Mouse (Mus musculus) neural tube, embryonic 14.5 days (tissue): Measurements from ENCODE around the gene Foxo6. TPM values are rescaled to one million over a fixed set of nuclear protein-coding genes. Genes with fewer than 3 reads are reported as not detected.

Experiments
- ATAC-seq: fragments of 200-750 bp; cut with Nextera tagmentation; 2 replicates; pipeline ENCODE4 v1.8.0; 2017; ENCODE audit warnings: low read depth, mild to moderate bottlenecking, moderate TSS enrichment, moderate library complexity
- H3K27ac ChIP-seq: fragments of 300-500 bp; sonication (generic); 2 replicates; pipeline ENCODE4 v1.5.1; 2014; ENCODE audit warnings: low read depth, mild to moderate bottlenecking, control low read depth, low read length, moderate library complexity, mixed read lengths
- H3K27me3 ChIP-seq: fragments of 300-500 bp; sonication (generic); 2 replicates; pipeline ENCODE4 v1.6.1; 2014; ENCODE audit warnings: low read length; ENCODE audit not compliant: control insufficient read depth, insufficient read depth
- H3K36me3 ChIP-seq: fragments of 300-500 bp; sonication (generic); 2 replicates; pipeline ENCODE4 v1.6.1; 2014; ENCODE audit warnings: low read length, mixed read lengths; ENCODE audit not compliant: control insufficient read depth, insufficient read depth
- H3K4me1 ChIP-seq: fragments of 300-500 bp; sonication (generic); 2 replicates; pipeline ENCODE4 v1.6.1; 2014; ENCODE audit warnings: low read length; ENCODE audit not compliant: control insufficient read depth, insufficient read depth
- H3K4me2 ChIP-seq: fragments of 300-500 bp; sonication (generic); 2 replicates; pipeline ENCODE4 v1.6.1; 2014; ENCODE audit warnings: mild to moderate bottlenecking, low read depth, low read length, control low read depth
- H3K4me3 ChIP-seq: fragments of 300-500 bp; sonication (generic); 2 replicates; pipeline ENCODE4 v1.5.1; 2014; ENCODE audit warnings: low read depth, low read length, control low read depth, mixed read lengths
- H3K9ac ChIP-seq: fragments of 300-500 bp; sonication (generic); replicated peaks from 2 replicates; pipeline ENCODE4 v1.6.1; 2014; ENCODE audit warnings: low read depth, mild to moderate bottlenecking, control low read depth, low read length, mixed read lengths
- H3K9me3 ChIP-seq: fragments of 300-500 bp; sonication (generic); 2 replicates; pipeline ENCODE4 v1.6.1; 2016; ENCODE audit warnings: low read length; ENCODE audit not compliant: control insufficient read depth
- WGBS: fragments of 180-500 bp; shearing (Covaris S2); extraction: QIAGEN DNeasy Blood & Tissue Kit; methylation state at CpG from one replicate; pipeline ENCODE4 v1.1.7; 2014; 5-methylcytosine and 5-hydroxymethylcytosine counted together
- polyA plus RNA-seq: library from polyadenylated mRNA; unstranded; fragments of >200 nt; fragmentation: Nextera tagmentation; extraction: Ambion mirVana; gene quantifications from 2 replicates; pipeline ENCODE4 v1.2.1, GENCODE M21; 2014

The Foxo6 gene
- polyA plus RNA-seq, 1 experiment from 2014 or later = 1.1 TPM

GRCm38 (mm10) chr4:120247412-120247811 is 39.7 kb downstream of the Foxo6 start:
- no peak overlapping the region for H3K9ac ChIP-seq
- no peaks in the 10 kb centered on the region for H3K36me3 ChIP-seq
- no peak overlapping the region for H3K4me2 ChIP-seq
- H3K9me3 ChIP-seq = no peaks in the 10 kb centered on the region
- peaks cover 39% of the 10 kb centered on the region for H3K4me1 ChIP-seq
- WGBS = 24% methylated on average over 5 of the region's 5 CpGs
- H3K27ac ChIP-seq = no peak overlapping the region
- H3K4me3 ChIP-seq = no peak overlapping the region
- ATAC-seq = no peak
- H3K27me3 ChIP-seq = no peaks in the 10 kb centered on the region

GRCm38 (mm10) chr4:120246086-120246485 is 41.1 kb downstream of the Foxo6 start:
- H3K9ac ChIP-seq = no peak overlapping the region
- ATAC-seq = no peak
- H3K9me3 ChIP-seq = no peaks in the 10 kb centered on the region
- peaks cover 36% of the 10 kb centered on the region for H3K4me1 ChIP-seq
- H3K36me3 ChIP-seq = no peaks in the 10 kb centered on the region
- 95% methylated on average over 6 of the region's 6 CpGs for WGBS
- H3K4me2 ChIP-seq = no peak overlapping the region
- no peaks in the 10 kb centered on the region for H3K27me3 ChIP-seq
- H3K27ac ChIP-seq = no peak overlapping the region
- H3K4me3 ChIP-seq = no peak overlapping the region

GRCm38 (mm10) chr4:120242783-120243262 is 44.3 kb downstream of the Foxo6 start:
- H3K4me1 ChIP-seq = peaks cover 20% of the 10 kb centered on the region
- peak overlapping the region; percentile 31 for H3K4me2 ChIP-seq
- peak; percentile 87 for ATAC-seq
- H3K9me3 ChIP-seq = no peaks in the 10 kb centered on the region
- H3K36me3 ChIP-seq = no peaks in the 10 kb centered on the region
- no peaks in the 10 kb centered on the region for H3K27me3 ChIP-seq
- H3K27ac ChIP-seq = peak overlapping the region; percentile 55
- H3K4me3 ChIP-seq = no peak overlapping the region
- under 1% methylated on average over 10 of the region's 10 CpGs for WGBS
- H3K9ac ChIP-seq = peak overlapping the region; percentile 35; the same call in 1 of the 2 replicates

- no peak overlapping the region for H3K4me3 ChIP-seq
- no peak for ATAC-seq
- H3K27me3 ChIP-seq = no peaks in the 10 kb centered on the region
- H3K27ac ChIP-seq = peak overlapping the region; percentile 18; the same call in 1 of the 2 replicates
- no peak overlapping the region for H3K4me2 ChIP-seq
- H3K9ac ChIP-seq = no peak overlapping the region
- peaks cover 20% of the 10 kb centered on the region for H3K4me1 ChIP-seq
- H3K36me3 ChIP-seq = no peaks in the 10 kb centered on the region
- WGBS = 60% methylated on average over 3 of the region's 3 CpGs
- no peaks in the 10 kb centered on the region for H3K9me3 ChIP-seq
Observed at GRCm38 (mm10) chr4:120241106-120241505, 46.0 kb downstream of the Foxo6 start.

- Histone ChIP-seq H3K4me3 (no peak overlapping the region), H3K4me2 (no peak overlapping the region), H3K27ac (no peak overlapping the region), H3K36me3 (no peaks in the 10 kb centered on the region), H3K9ac (no peak overlapping the region), H3K9me3 (no peaks in the 10 kb centered on the region), H3K4me1 (peaks cover 20% of the 10 kb centered on the region), H3K27me3 (no peaks in the 10 kb centered on the region)
- ATAC-seq = no peak
- WGBS = 59% methylated on average over 3 of the region's 3 CpGs
Observed at GRCm38 (mm10) chr4:120239419-120239818, 47.7 kb downstream of the Foxo6 start.

GRCm38 (mm10) chr4:120233243-120233642 is 53.9 kb downstream of the Foxo6 start:
- Histone ChIP-seq H3K4me2 (no peak overlapping the region), H3K9ac (no peak overlapping the region), H3K4me1 (no peaks in the 10 kb centered on the region), H3K9me3 (no peaks in the 10 kb centered on the region), H3K4me3 (no peak overlapping the region), H3K27ac (no peak overlapping the region), H3K27me3 (no peaks in the 10 kb centered on the region), H3K36me3 (no peaks in the 10 kb centered on the region)
- ATAC-seq = no peak
- WGBS = 76% methylated on average over 2 of the region's 2 CpGs

GRCm38 (mm10) chr4:120232541-120232940 is 54.6 kb downstream of the Foxo6 start:
- no peaks in the 10 kb centered on the region for H3K36me3 ChIP-seq

GRCm38 (mm10) chr4:120231982-120232381 is 55.2 kb downstream of the Foxo6 start:
- Histone ChIP-seq H3K9ac (no peak overlapping the region), H3K4me3 (no peak overlapping the region), H3K27me3 (no peaks in the 10 kb centered on the region), H3K4me2 (no peak overlapping the region), H3K9me3 (no peaks in the 10 kb centered on the region), H3K4me1 (no peaks in the 10 kb centered on the region), H3K27ac (no peak overlapping the region; the same call in 1 of the 2 replicates), H3K36me3 (no peaks in the 10 kb centered on the region)
- WGBS = 45% methylated on average over 4 of the region's 4 CpGs
- no peak for ATAC-seq

More at GRCm38 (mm10) chr4:120232541-120232940, 54.6 kb downstream of the Foxo6 start:
- no peaks in the 10 kb centered on the region for H3K9me3 ChIP-seq
- H3K27ac ChIP-seq = no peak overlapping the region; the same call in 1 of the 2 replicates
- no peak overlapping the region for H3K9ac ChIP-seq
- H3K4me3 ChIP-seq = no peak overlapping the region
- no peak for ATAC-seq
- H3K27me3 ChIP-seq = no peaks in the 10 kb centered on the region
- WGBS = 81% methylated on average over 2 of the region's 2 CpGs
- H3K4me1 ChIP-seq = no peaks in the 10 kb centered on the region
- H3K4me2 ChIP-seq = no peak overlapping the region

GRCm38 (mm10) chr4:120230256-120230649 is 56.9 kb downstream of the Foxo6 start:
- H3K27me3 ChIP-seq = no peaks in the 10 kb centered on the region
- no peaks in the 10 kb centered on the region for H3K9me3 ChIP-seq
- WGBS = 20% methylated on average over 6 of the region's 6 CpGs
- no peaks in the 10 kb centered on the region for H3K36me3 ChIP-seq
- H3K27ac ChIP-seq = no peak overlapping the region
- peak; percentile 50; the same call in 1 of the 2 replicates for ATAC-seq
- H3K4me2 ChIP-seq = no peak overlapping the region
- no peak overlapping the region for H3K9ac ChIP-seq
- peaks cover under 1% of the 10 kb centered on the region; the same call in 1 of the 2 replicates for H3K4me1 ChIP-seq
- H3K4me3 ChIP-seq = no peak overlapping the region
